9 mouse cellular contexts compared by ENCODE assay signal in the genomic region with DNA sequence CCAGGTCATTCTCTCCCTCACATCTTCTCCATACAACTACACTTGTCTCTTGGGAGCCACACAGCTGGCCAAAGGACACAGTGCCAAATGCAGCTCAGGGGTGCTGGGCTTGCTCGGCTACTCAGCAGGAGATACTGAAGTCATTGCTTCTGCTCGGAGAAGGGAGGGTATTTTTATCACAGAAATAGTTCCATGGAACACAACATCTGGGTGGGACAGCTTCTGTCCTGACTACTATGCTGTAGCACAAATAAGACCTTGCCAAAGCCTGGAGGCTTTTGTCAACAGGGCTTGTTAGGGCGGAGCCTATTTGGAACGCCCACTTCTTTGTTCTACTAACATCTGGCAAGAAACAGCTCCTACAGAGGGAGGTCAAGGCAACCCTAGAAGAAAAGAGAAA. TPM values are rescaled to one million over a fixed set of nuclear protein-coding genes. Genes with fewer than 3 reads are reported as not detected.
DNase-seq lines count a peak whose midpoint lies in the region; ATAC-seq and TF ChIP-seq lines count a peak whose summit lies in the region.
"Had no signal": no experiment of that assay in that cellular context is flagged by ENCODE, and none has a peak within 500 bp of the region (broad histone marks: within the 10 kb centered on the region; RNA-seq: fewer than 3 reads in every experiment).

No protein-coding gene starts in this region.

- 55% methylated on average over 4 of the region's 4 CpGs for WGBS in liver, postnatal 0 days (ENCODE audit: insufficient replicate concordance)

- peak; percentile 81 for DNase-seq in 3T3-L1 (ENCODE audit: low read depth, low spot score)
- peak; percentile 18 for DNase-seq in MN1 (ENCODE audit: low spot score)
- peak; percentile 84 to 86 for DNase-seq in heart, adult 18-20 months
- peak; percentile 42 for DNase-seq in kidney, postnatal 14 days
- DNase-seq in ovary, postnatal 14 days (ENCODE audit: low spot score), result peak; percentile 29
- DNase-seq in liver, postnatal 0 days, result no peak
- no peak for DNase-seq in left cerebral cortex, postnatal 25 days (ENCODE audit: low spot score in 2 of 2)
- no peak for DNase-seq in retina, embryonic 14.5 days (ENCODE audit: low spot score)

- no peaks in the 10 kb centered on the region for H3K9me3 ChIP-seq in liver, postnatal 0 days (ENCODE audit: low read length)
- H3K9me3 ChIP-seq: lung, embryonic 15.5 days had no signal

- intact Hi-C loops in left cerebral cortex, postnatal 25 days (cut with DNase I), result no loop called here

- H3K9ac ChIP-seq in liver, postnatal 0 days (replicated peaks), result no peak overlapping the region
- H3K9ac ChIP-seq: lung, embryonic 15.5 days had no signal

- H3K4me1 ChIP-seq in liver, postnatal 0 days (ENCODE audit: insufficient read depth), result no peaks in the 10 kb centered on the region

- H3K4me3 ChIP-seq in liver, postnatal 0 days (ENCODE audit: low read depth, low read length), result no peak overlapping the region
- H3K4me3 ChIP-seq: lung, embryonic 15.5 days had no signal

- no peak overlapping the region for H3K27ac ChIP-seq in liver, postnatal 0 days (ENCODE audit: low read depth)
- H3K27ac ChIP-seq: lung, embryonic 15.5 days had no signal

- no peaks in the 10 kb centered on the region for H3K36me3 ChIP-seq in liver, postnatal 0 days (replicated peaks; ENCODE audit: insufficient read depth, low read length)
- H3K36me3 ChIP-seq: lung, embryonic 15.5 days had no signal

- H3K27me3 ChIP-seq in liver, postnatal 0 days (ENCODE audit: insufficient read depth, low read length), result no peaks in the 10 kb centered on the region
- H3K27me3 ChIP-seq: lung, embryonic 15.5 days had no signal

- ATAC-seq in liver, postnatal 0 days, result no peak

- no peak for TF ChIP-seq EP300 in liver, postnatal 0 days (IDR thresholded peaks at IDR 0.05; ENCODE audit: low read depth)

- no peak overlapping the region for H3K4me2 ChIP-seq in liver, postnatal 0 days (ENCODE audit: low read depth, low read length)
- H3K4me2 ChIP-seq: lung, embryonic 15.5 days had no signal

- TF ChIP-seq CTCF in liver, postnatal 0 days (IDR thresholded peaks at IDR 0.05; ENCODE audit: low read depth), result no peak

RNA-seq across cellular contexts. Expression of gene Tln2, which starts 10.2 kb away (rescaled TPM):
- total RNA-seq in heart, adult 18-20 months (2021), result 10 to 100 TPM; 73.7 to 80.4 TPM
- polyA plus RNA-seq in liver, postnatal 0 days (2015; fragmentation: Nextera tagmentation; extraction: Ambion mirVana), result 2.8 and 3.5 TPM in 2 replicates
- 100 to 1,000 TPM; 105 to 106 TPM for total RNA-seq in left cerebral cortex, postnatal 25 days (2021)

Comparison
In these comparisons a context has a peak if more than half of its experiments do, and no peak if none do; other contexts are left out.
1. DNase-seq: peak in 3T3-L1 (single experiment), MN1 (single experiment), heart, adult 18-20 months (2 of 2), kidney, postnatal 14 days (single experiment) and ovary, postnatal 14 days (single experiment); none in liver, postnatal 0 days (single experiment), left cerebral cortex, postnatal 25 days (0 of 2) and retina, embryonic 14.5 days (single experiment).